Mouse (Mus musculus) stomach, postnatal 0 days (tissue): ENCODE data around the gene Ifnlr1.

Experiments
- CTCF ChIP-seq: IDR thresholded peaks from 2 replicates; pipeline ENCODE4 v1.5.1; 2016; ENCODE audit warnings: antibody characterized with exemption, low read depth, mild to moderate bottlenecking, moderate library complexity
- EP300 ChIP-seq: optimal IDR thresholded peaks from 2 replicates; pipeline ENCODE3; 2016; ENCODE audit warnings: antibody characterized with exemption

DNA sequence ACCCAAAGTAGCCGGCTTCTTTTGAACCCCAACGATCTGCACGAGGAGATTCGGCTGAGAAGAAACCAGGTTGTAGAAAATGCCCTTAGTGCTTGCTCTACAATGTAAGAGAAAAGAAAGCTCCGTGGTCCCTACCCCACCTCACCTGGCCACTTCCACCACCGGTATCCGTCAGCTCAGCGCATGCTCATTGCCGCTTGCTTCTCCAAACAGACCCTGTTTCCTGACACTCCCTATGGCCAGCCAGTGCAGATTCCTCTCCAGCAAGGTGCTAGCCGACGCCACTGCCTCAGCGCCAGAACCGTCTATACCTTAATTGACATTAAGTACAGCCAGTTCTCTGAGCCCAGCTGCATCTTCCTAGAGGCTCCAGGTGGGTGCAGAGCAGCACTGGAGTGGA is 17.4 kb downstream of the Ifnlr1 start:
- no peak for TF ChIP-seq CTCF
- TF ChIP-seq EP300 = no peak
